Mouse (Mus musculus): Measurements from ENCODE around the gene Slc25a26.
A peak's percentile ranks its signal among the peaks of the same experiment; 100 is the strongest.

Gene Slc25a26

GRCm38 (mm10) chr6:94644641-94645040 lies 144.5 kb downstream of the Slc25a26 start:
- DNase-seq, result no peak

DNA sequence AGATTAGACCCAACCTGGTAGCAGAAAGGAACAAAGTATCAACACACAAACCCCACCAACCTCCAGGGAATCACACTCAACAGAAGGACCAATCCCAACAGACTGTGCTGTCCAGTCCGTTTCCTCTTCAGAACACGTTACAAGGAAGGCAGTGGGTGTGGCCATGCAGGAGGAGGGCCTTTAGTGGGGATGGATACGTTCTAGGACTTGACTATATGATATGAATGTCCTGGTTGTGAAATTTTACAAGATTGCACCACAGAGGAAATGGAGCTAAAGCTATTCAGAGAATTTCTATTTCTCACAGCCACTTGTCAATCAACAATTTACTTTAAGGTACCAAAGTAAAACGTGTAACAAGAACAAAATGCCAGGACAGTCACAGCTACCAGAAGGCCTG lies 145.6 kb downstream of the Slc25a26 start:
- DNase-seq, result no peak

GRCm38 (mm10) chr6:94646274-94646863 lies 146.2 kb downstream of the Slc25a26 start:
- no peak for DNase-seq

DNA sequence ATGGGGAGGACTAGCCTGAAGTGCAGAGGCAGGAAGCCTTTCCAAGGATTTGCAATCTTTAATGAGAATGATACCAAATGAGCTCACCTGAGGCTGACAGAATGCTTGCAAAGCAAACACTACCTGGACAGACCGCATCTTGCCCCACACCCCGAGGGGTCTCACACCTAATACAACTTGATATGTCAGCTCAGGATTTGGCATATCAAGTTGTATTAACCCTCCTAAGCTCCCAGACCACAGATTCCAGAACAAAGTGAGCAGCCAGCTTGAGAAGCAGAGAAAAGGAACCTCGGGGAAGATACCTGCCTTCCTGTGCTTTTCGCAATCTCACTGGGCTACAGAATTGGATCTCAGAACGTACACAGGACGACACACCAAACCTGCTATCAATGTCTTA lies 146.8 kb downstream of the Slc25a26 start:
- DNase-seq, result no peak

DNA sequence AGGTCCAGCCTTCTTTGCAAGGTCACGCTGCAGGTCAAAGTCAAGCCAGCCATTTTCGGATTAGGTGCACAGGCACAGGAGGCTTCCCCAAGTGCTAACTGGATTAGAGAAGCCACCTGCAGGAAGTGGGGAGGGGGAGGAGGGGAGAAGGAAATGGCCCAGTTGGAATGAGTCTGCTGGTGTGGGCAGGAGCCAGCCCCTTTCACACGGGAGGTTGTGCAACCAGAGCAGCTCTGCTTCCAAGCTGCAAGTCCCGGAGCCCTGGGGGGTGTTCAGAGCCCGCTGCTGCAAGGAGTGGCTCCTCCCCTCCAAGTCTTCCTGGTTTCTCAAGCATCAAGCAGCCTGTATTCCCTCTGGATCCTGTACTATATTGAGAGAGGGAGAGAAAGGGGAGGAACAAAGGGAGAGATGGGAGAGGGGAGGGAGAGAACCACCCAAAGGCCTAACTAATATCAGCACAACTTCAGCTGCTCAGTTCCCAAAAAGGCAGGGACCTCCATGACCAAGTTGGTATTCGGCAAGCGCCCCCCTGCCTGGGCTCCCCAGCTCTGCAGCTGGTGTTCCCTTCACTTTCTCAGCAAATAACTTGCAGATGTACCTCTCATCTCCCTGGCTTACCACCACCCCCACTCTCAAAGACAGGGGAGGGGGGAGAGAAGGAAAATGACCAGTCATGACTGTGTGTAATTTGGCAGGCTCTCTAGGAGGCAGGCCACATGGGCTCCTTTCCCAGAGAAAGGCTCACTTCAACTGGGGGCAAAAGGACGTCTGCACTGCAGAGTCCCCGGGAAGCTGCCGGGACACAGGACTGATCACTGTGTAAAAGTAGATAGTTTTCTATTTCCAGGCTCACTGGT lies 147.7 kb downstream of the Slc25a26 start:
- peak; percentile 66 for DNase-seq

GRCm38 (mm10) chr6:94648496-94648895 lies 148.4 kb downstream of the Slc25a26 start:
- no peak for DNase-seq

- DNase-seq, result no peak
Measured at GRCm38 (mm10) chr6:94649637-94650036, 149.5 kb downstream of the Slc25a26 start.

DNA sequence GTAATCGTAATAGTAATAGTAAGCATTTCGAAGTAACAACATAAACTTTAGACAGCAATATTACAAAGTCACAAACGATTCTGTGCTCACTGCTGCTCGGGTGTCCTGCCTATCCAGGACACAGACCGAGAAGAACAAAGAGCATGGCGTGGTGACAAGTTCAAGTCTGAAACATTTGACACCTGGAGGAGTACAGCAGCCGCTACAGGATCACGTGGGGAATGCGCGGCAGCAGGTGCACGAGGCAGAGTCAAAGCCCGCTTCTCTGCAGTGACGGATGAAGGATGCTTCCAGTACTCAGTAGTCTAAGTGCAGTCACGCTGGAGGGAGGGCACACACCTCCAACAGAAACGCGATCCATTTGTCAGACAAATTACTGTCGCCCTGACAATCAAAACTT lies 151.4 kb downstream of the Slc25a26 start:
- DNase-seq, result no peak

- DNase-seq, result no peak
Measured at GRCm38 (mm10) chr6:94652659-94653213, 152.6 kb downstream of the Slc25a26 start.

- no peak for DNase-seq
Measured at GRCm38 (mm10) chr6:94653388-94654316, 153.5 kb downstream of the Slc25a26 start.

Measured in cerebellum, adult 9-11 months (tissue).